Mouse (Mus musculus) brain, adult 2 months (tissue): Measurements from ENCODE around the gene 4931428F04Rik.
"Not testable (repeated sequence)": the region's sequence is repeated elsewhere in the genome, so short reads cannot be mapped to it uniquely, and the experiment has no call there.

Experiments
- DNase-seq: peaks from one replicate; pipeline ENCODE4 v3.0.0; 2011; ENCODE audit warnings: low read depth, low spot score

Gene 4931428F04Rik

GRCm38 (mm10) chr8:105307670-105308069, 18.0 kb upstream of the 4931428F04Rik start:
- no peak for DNase-seq

- DNase-seq: peak; percentile 64
These were observed 16.6 kb upstream of the 4931428F04Rik start for GRCm38 (mm10) chr8:105306146-105306691.

GRCm38 (mm10) chr8:105305211-105306145, 15.8 kb upstream of the 4931428F04Rik start, which contains the start of gene Elmo3:
Elmo3 (plus strand) TSS chr8:105305601.
- peak; percentile 76 for DNase-seq

GRCm38 (mm10) chr8:105304325-105305210, 14.9 kb upstream of the 4931428F04Rik start:
- peak; percentile 58 for DNase-seq

GRCm38 (mm10) chr8:105303874-105304273, 14.2 kb upstream of the 4931428F04Rik start:
- DNase-seq: peak; percentile 22

- DNase-seq: peak; percentile 61
These were observed 13.7 kb upstream of the 4931428F04Rik start for GRCm38 (mm10) chr8:105303396-105303795.

- no peak for DNase-seq
These were observed 10.3 kb upstream of the 4931428F04Rik start for GRCm38 (mm10) chr8:105299962-105300361.

- no peak for DNase-seq
These were observed 8.9 kb upstream of the 4931428F04Rik start for GRCm38 (mm10) chr8:105298351-105299252.

GRCm38 (mm10) chr8:105297511-105298192, 8.0 kb upstream of the 4931428F04Rik start, which contains the start of gene E2f4:
E2f4 (plus strand) TSS chr8:105297663.
- DNase-seq: peak; percentile 98

GRCm38 (mm10) chr8:105295895-105296573, 6.4 kb upstream of the 4931428F04Rik start, which contains the start of gene Exoc3l:
Exoc3l (minus strand) TSS chr8:105296101.
- DNase-seq: no peak

GRCm38 (mm10) chr8:105295256-105295655, 5.6 kb upstream of the 4931428F04Rik start:
- DNase-seq: no peak

GRCm38 (mm10) chr8:105294776-105295175, 5.1 kb upstream of the 4931428F04Rik start:
- no peak for DNase-seq

- DNase-seq: peak; percentile 79
These were observed 3.7 kb upstream of the 4931428F04Rik start for GRCm38 (mm10) chr8:105293405-105293804.

- DNase-seq: no peak
These were observed 2.8 kb upstream of the 4931428F04Rik start for GRCm38 (mm10) chr8:105292471-105292870.

GRCm38 (mm10) chr8:105291802-105292201, 2.1 kb upstream of the 4931428F04Rik start:
- not testable (repeated sequence) for DNase-seq

GRCm38 (mm10) chr8:105291364-105291763, 1.7 kb upstream of the 4931428F04Rik start:
- DNase-seq: not testable (repeated sequence)

GRCm38 (mm10) chr8:105290554-105291314, 1.1 kb upstream of the 4931428F04Rik start:
- peak; percentile 91 for DNase-seq

- DNase-seq: peak; percentile 99
These were observed 519 bp downstream of the 4931428F04Rik start for GRCm38 (mm10) chr8:105288958-105289732.
